8 mouse cellular contexts compared by ENCODE assay signal in genomic region chr17:28217721-28218649, GRCm38 (mm10). TPM values are rescaled to one million over a fixed set of nuclear protein-coding genes. Genes with fewer than 3 reads are reported as not detected.
DNase-seq lines count a peak whose midpoint lies in the region; ATAC-seq lines count a peak whose summit lies in the region.

No protein-coding gene starts in this region.

- peak overlapping the region; percentile 45 for H3K4me2 ChIP-seq in liver, embryonic 11.5 days
- peak overlapping the region; percentile 24; the same call in 1 of the 2 replicates for H3K4me2 ChIP-seq in embryonic facial prominence, embryonic 12.5 days (replicated peaks)
- H3K4me2 ChIP-seq in limb, embryonic 15.5 days: peak overlapping the region; percentile 22; the same call in 1 of the 2 replicates

- no peak for DNase-seq in liver, embryonic 11.5 days (ENCODE audit: low spot score)
- no peak for DNase-seq in liver
- DNase-seq in neural tube, embryonic 10.5 days (ENCODE audit: extremely low spot score, low spot score): peak; percentile 35
- no peak for DNase-seq in layer of hippocampus, postnatal 10 days (ENCODE audit: low spot score in 2 of 2)
- DNase-seq in cerebellum, postnatal 4 days (ENCODE audit: low spot score in 2 of 2): no peak
- no peak for DNase-seq in ovary, postnatal 36 days (ENCODE audit: low spot score)

- no peaks in the 10 kb centered on the region for H3K9me3 ChIP-seq in liver, embryonic 11.5 days (ENCODE audit: control insufficient read depth, low read length)
- H3K9me3 ChIP-seq in embryonic facial prominence, embryonic 12.5 days: no peaks in the 10 kb centered on the region
- H3K9me3 ChIP-seq in limb, embryonic 15.5 days: no peaks in the 10 kb centered on the region

- peaks cover 3% of the 10 kb centered on the region; the same call in 1 of the 2 replicates for H3K27me3 ChIP-seq in liver, embryonic 11.5 days (replicated peaks; ENCODE audit: control insufficient read depth, insufficient read depth, low read length)
- 0 out of 2 replicates have a peak, but pooled peaks cover 3% of the 10 kb centered on the region for H3K27me3 ChIP-seq in embryonic facial prominence, embryonic 12.5 days
- no peaks in the 10 kb centered on the region for H3K27me3 ChIP-seq in limb, embryonic 15.5 days

- ATAC-seq in liver, embryonic 11.5 days (replicated peaks; ENCODE audit: low FRiP score): no peak; the same call in 1 of the 2 replicates
- ATAC-seq in embryonic facial prominence, embryonic 12.5 days (ENCODE audit: insufficient number of reproducible peaks, insufficient read depth, low FRiP score, low TSS enrichment): no peak
- peak; percentile 31; the same call in 1 of the 2 replicates for ATAC-seq in limb, embryonic 15.5 days (ENCODE audit: insufficient number of reproducible peaks, low FRiP score, low TSS enrichment, low read depth)

- 0 out of 2 replicates have a peak, but pooled peaks cover 4% of the 10 kb centered on the region for H3K36me3 ChIP-seq in liver, embryonic 11.5 days (ENCODE audit: control insufficient read depth, insufficient read depth, low read length)
- no peaks in the 10 kb centered on the region for H3K36me3 ChIP-seq in embryonic facial prominence, embryonic 12.5 days
- peaks cover 16% of the 10 kb centered on the region for H3K36me3 ChIP-seq in limb, embryonic 15.5 days

- H3K4me3 ChIP-seq in liver, embryonic 11.5 days (ENCODE audit: low read depth, low read length): peak overlapping the region; percentile 10; the same call in 1 of the 2 replicates
- no peak overlapping the region for H3K4me3 ChIP-seq in embryonic facial prominence, embryonic 12.5 days
- no peak overlapping the region for H3K4me3 ChIP-seq in limb, embryonic 15.5 days

- H3K4me1 ChIP-seq in liver, embryonic 11.5 days (replicated peaks; ENCODE audit: control insufficient read depth, insufficient read depth, low read length): peaks cover 20% of the 10 kb centered on the region
- peaks cover 15% of the 10 kb centered on the region for H3K4me1 ChIP-seq in embryonic facial prominence, embryonic 12.5 days
- H3K4me1 ChIP-seq in limb, embryonic 15.5 days: peaks cover 19% of the 10 kb centered on the region

- H3K27ac ChIP-seq in liver, embryonic 11.5 days (ENCODE audit: low read depth, low read length): peak overlapping the region; percentile 54; the same call in 1 of the 2 replicates
- peak overlapping the region; percentile 73 for H3K27ac ChIP-seq in embryonic facial prominence, embryonic 12.5 days
- peak overlapping the region; percentile 64 for H3K27ac ChIP-seq in limb, embryonic 15.5 days

- peak overlapping the region; percentile 2; the same call in 1 of the 2 replicates for H3K9ac ChIP-seq in liver, embryonic 11.5 days (ENCODE audit: low read depth, low read length)
- H3K9ac ChIP-seq in embryonic facial prominence, embryonic 12.5 days: no peak overlapping the region
- H3K9ac ChIP-seq in limb, embryonic 15.5 days: no peak overlapping the region

- WGBS in liver, embryonic 11.5 days: 18% methylated on average over 23 of the region's 23 CpGs
- 19% methylated on average over 23 of the region's 23 CpGs for WGBS in embryonic facial prominence, embryonic 12.5 days
- 20% methylated on average over 23 of the region's 23 CpGs for WGBS in limb, embryonic 15.5 days

RNA-seq across cellular contexts. Expression of gene Def6, which starts 10.4 kb away (rescaled TPM):
- polyA plus RNA-seq in liver, embryonic 11.5 days (2014; fragmentation: Nextera tagmentation; extraction: Ambion mirVana): 24.1 and 27.3 TPM in 2 replicates
- 9.0 and 9.2 TPM in 2 replicates for polyA plus RNA-seq in embryonic facial prominence, embryonic 12.5 days (2016; fragmentation: Nextera tagmentation; extraction: Ambion mirVana)
- 19.2 and 20.5 TPM in 2 replicates for polyA plus RNA-seq in limb, embryonic 15.5 days (2015; fragmentation: Nextera tagmentation; extraction: Ambion mirVana)
- 1 to 10 TPM; 6.4 to 7.1 TPM for total RNA-seq in layer of hippocampus, postnatal 10 days (2021)

RNA-seq across cellular contexts. Expression of gene Ppard, which starts 14.5 kb away (rescaled TPM):
- polyA plus RNA-seq in liver, embryonic 11.5 days (2014; fragmentation: Nextera tagmentation; extraction: Ambion mirVana): 1.6 and 2.3 TPM in 2 replicates
- polyA plus RNA-seq in embryonic facial prominence, embryonic 12.5 days (2016; fragmentation: Nextera tagmentation; extraction: Ambion mirVana): 2.5 and 3.2 TPM in 2 replicates
- 3.4 and 3.6 TPM in 2 replicates for polyA plus RNA-seq in limb, embryonic 15.5 days (2015; fragmentation: Nextera tagmentation; extraction: Ambion mirVana)
- total RNA-seq in layer of hippocampus, postnatal 10 days (2021): 10 to 100 TPM; 25.8 to 29.0 TPM

RNA-seq across cellular contexts. Expression of gene Zfp523, which starts 41.1 kb away (rescaled TPM):
- 13.3 and 14.6 TPM in 2 replicates for polyA plus RNA-seq in liver, embryonic 11.5 days (2014; fragmentation: Nextera tagmentation; extraction: Ambion mirVana)
- 51.9 and 52.8 TPM in 2 replicates for polyA plus RNA-seq in embryonic facial prominence, embryonic 12.5 days (2016; fragmentation: Nextera tagmentation; extraction: Ambion mirVana)
- 30.9 and 33.6 TPM in 2 replicates for polyA plus RNA-seq in limb, embryonic 15.5 days (2015; fragmentation: Nextera tagmentation; extraction: Ambion mirVana)
- total RNA-seq in layer of hippocampus, postnatal 10 days (2021): 10 to 100 TPM; 76.1 to 80.4 TPM
